Mouse (Mus musculus) cerebellum, adult 2 months (tissue): ENCODE data around the gene Ap1g2. TPM values are rescaled to one million over a fixed set of nuclear protein-coding genes. Genes with fewer than 3 reads are reported as not detected.

Experiments
- DNase-seq, 2 experiments: peaks; one replicate each; pipeline ENCODE4 v3.0.0; 2021
- H3K27ac ChIP-seq: fragments of 200-500 bp; 2 replicates; pipeline ENCODE4 v1.5.1; 2012; ENCODE audit warnings: low read length, control low read depth, inconsistent platforms; ENCODE audit not compliant: insufficient read depth
- H3K27me3 ChIP-seq: fragments of 200-500 bp; 2 replicates; pipeline ENCODE4 v1.6.1; 2012; ENCODE audit warnings: inconsistent platforms, mild to moderate bottlenecking, low read length, moderate library complexity; ENCODE audit not compliant: control insufficient read depth, insufficient read depth
- H3K4me1 ChIP-seq: fragments of 200-500 bp; 2 replicates; pipeline ENCODE4 v1.6.1; 2011; ENCODE audit warnings: low read length; ENCODE audit not compliant: control insufficient read depth, insufficient read depth
- H3K4me3 ChIP-seq: fragments of 200-500 bp; replicated peaks from 2 replicates; pipeline ENCODE3; 2011; ENCODE audit warnings: mild to moderate bottlenecking, low read depth, low read length, control low read depth; ENCODE audit not compliant: insufficient read depth
- CTCF ChIP-seq: fragments of 200-500 bp; IDR thresholded peaks from 2 replicates; pipeline ENCODE4 v1.5.1; 2011; ENCODE audit warnings: low read depth, mild to moderate bottlenecking, control low read depth, low read length, moderate library complexity, borderline replicate concordance; ENCODE audit not compliant: insufficient read depth
- POLR2A ChIP-seq: fragments of 200-500 bp; IDR thresholded peaks from 2 replicates; pipeline ENCODE4 v1.6.1; 2011; ENCODE audit warnings: low read length, control low read depth, borderline replicate concordance; ENCODE audit not compliant: insufficient read depth
- WGBS: fragments of 180-500 bp; shearing (Covaris S2); methylation state at CpG from one replicate; pipeline ENCODE4 v1.1.7; 2018; 5-methylcytosine and 5-hydroxymethylcytosine counted together
- polyA plus RNA-seq: library from polyadenylated mRNA; depleted of rRNA; stranded (reverse); fragments of >200 nt; gene quantifications from 2 replicates; pipeline ENCODE4 v1.2.3, GENCODE M21; 2012

Ap1g2 gene
- polyA plus RNA-seq, 1 experiment, result 19.1 TPM

DNA sequence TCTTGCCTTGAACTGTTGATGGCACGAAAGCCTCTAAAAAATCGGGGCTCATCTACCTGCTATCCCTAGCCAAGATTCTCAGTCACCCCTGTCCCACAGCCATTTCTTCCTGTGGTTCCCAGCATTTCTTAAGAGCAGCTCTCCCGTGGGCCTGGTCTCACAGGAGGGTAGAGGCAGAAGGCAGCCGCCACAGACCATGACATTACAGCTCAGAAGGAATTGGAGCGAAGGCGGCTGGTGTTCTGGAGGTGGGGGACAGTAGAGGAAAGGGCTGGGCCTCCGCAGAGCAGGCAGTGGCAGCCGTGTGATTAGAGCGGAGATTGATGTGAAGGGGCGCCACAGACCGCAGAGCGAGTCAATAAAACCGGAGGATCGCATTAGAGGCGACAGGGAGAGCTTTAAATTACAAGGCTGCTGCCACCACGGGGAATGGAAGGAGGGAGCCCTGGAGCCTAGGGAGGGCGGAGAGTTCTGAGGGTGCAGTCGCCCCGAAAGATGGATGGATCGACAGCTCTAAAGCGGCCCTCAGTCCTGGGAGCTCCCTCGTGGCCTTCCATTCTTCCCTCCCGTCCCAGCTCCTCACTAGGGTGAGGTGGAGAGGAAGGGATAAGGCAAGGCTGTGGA, 27.9 kb downstream of the Ap1g2 start:
- TF ChIP-seq CTCF (no peak), POLR2A (no peak)
- H3K4me3 ChIP-seq, result no peak overlapping the region

DNA sequence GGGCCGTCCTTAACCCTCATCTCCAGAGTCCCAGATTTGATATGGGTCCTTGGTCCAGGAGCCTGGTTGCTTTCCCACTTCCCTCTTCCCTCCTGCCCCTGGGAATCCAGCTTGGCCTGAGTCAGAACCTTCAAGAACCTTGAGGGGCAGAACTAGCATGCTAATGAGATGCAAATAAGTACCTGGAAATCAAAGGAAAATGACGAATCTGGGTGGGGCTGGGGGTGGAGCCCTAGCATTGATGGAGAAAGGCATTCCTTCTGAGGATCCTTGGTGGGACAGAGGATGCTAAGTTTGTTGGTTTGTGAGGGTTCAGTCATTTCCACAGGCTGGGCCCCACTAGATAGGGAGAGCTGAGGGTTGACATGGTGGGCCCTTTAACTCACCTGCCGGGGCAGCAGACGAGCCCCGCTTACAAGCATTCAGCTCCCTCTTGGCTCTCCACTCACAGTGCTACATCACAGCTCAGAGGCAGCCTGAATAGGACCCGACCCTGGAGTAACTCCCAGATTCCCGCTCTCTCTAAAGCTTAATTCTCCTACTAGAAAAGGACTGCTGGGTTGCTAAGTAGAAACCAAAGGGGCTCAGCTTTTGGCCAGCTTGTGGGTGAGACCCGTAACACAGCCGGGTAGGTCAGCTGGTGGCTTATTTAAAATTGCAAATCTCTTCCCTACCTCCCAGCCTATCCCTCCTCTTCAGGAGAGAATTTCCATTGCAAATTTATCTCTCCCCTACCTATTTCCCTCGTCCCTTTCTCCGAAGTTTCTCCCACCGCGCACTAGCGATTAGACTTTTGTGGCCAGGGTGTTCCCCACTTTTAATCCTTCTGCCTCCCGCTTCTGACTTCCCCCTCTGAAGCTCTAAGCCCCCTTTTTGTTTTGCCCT, 28.7 kb downstream of the Ap1g2 start:
- Histone ChIP-seq H3K4me3 (no peak overlapping the region), H3K27me3 (no peaks in the 10 kb centered on the region), H3K27ac (peak overlapping the region; percentile 39), H3K4me1 (peaks cover 42% of the 10 kb centered on the region)
- 46% methylated on average over 15 of the region's 15 CpGs for WGBS
- DNase-seq, result no peak
- TF ChIP-seq CTCF, result no peak
- no peak for TF ChIP-seq POLR2A

More for the DNA sequence above, 27.9 kb downstream of the Ap1g2 start:
- H3K4me1 ChIP-seq, result peaks cover 34% of the 10 kb centered on the region
- no peaks in the 10 kb centered on the region for H3K27me3 ChIP-seq
- 42% methylated on average over 23 of the region's 23 CpGs for WGBS
- DNase-seq, result peak in 1 of 2 experiments; percentile 57
- peak overlapping the region; percentile 39 for H3K27ac ChIP-seq

GRCm38 (mm10) chr14:55076956-55077355, 29.4 kb downstream of the Ap1g2 start:
- no peak for TF ChIP-seq POLR2A
- TF ChIP-seq CTCF, result no peak
- Histone ChIP-seq H3K4me3 (no peak overlapping the region), H3K27ac (no peak overlapping the region), H3K27me3 (no peaks in the 10 kb centered on the region), H3K4me1 (peaks cover 49% of the 10 kb centered on the region)
- 49% methylated on average over 3 of the region's 3 CpGs for WGBS
- no peak for DNase-seq

GRCm38 (mm10) chr14:55076224-55076623, 30.2 kb downstream of the Ap1g2 start:
- Histone ChIP-seq H3K27ac (no peak overlapping the region; the same call in 1 of the 2 replicates), H3K4me1 (peaks cover 55% of the 10 kb centered on the region), H3K27me3 (no peaks in the 10 kb centered on the region), H3K4me3 (no peak overlapping the region)
- peak; percentile 63 to 64 for DNase-seq
- TF ChIP-seq POLR2A, result no peak
- TF ChIP-seq CTCF, result no peak
- WGBS, result 8% methylated on average over 6 of the region's 6 CpGs

DNA sequence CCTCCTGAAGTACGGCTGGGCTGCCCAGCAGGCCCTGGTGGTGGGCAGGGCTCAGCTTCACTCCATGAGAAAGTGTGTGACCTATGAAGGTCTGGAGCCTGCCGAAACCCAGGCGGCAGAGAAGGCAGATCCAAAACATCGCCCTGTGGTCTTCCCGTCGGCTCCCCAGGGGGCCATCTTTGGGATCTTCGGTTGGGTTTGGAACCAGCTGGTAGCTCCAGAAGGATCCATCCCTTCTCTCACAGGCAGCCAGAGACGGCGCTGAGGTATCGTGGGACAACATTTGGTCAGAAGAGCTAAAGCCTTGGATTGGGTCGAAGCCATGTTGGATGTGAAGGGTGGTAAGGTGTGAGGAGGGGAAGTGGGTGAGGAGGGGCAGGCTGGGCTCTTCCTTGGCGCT, 32.0 kb downstream of the Ap1g2 start:
- Histone ChIP-seq H3K27ac (0 out of 2 replicates have a peak overlapping the region, but pooled peaks have one; percentile 17), H3K4me1 (peaks cover 55% of the 10 kb centered on the region), H3K4me3 (no peak overlapping the region), H3K27me3 (no peaks in the 10 kb centered on the region)
- WGBS, result 27% methylated on average over 12 of the region's 12 CpGs
- no peak for TF ChIP-seq CTCF
- TF ChIP-seq POLR2A, result no peak
- DNase-seq, result no peak

DNA sequence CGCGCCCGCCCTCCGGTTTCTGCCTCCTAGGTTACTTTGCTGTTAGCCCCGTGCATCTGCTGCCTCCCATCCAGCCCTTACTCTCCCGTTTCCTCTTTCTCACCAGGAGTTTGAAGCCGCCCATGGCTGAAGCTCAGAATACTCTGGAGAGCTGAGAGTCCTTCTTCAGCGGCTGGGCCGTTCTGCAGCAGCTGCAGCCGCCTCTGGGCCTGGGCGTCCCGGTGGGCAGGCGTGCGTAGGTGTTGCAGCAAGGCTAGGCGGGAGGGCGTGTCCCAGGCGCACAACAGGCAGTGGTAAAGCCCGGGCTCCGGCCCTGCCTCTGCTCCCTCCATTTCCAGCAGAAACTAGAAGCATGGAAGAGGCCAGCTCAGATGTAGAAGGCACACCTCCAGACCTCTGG, 34.6 kb downstream of the Ap1g2 start:
- H3K27me3 ChIP-seq, result no peaks in the 10 kb centered on the region
- H3K4me1 ChIP-seq, result peaks cover 63% of the 10 kb centered on the region
- TF ChIP-seq POLR2A (no peak), CTCF (no peak)
- H3K27ac ChIP-seq, result 0 out of 2 replicates have a peak overlapping the region, but pooled peaks have one; percentile 35
- H3K4me3 ChIP-seq, result no peak overlapping the region
- WGBS, result 39% methylated on average over 19 of the region's 19 CpGs
- no peak for DNase-seq

DNA sequence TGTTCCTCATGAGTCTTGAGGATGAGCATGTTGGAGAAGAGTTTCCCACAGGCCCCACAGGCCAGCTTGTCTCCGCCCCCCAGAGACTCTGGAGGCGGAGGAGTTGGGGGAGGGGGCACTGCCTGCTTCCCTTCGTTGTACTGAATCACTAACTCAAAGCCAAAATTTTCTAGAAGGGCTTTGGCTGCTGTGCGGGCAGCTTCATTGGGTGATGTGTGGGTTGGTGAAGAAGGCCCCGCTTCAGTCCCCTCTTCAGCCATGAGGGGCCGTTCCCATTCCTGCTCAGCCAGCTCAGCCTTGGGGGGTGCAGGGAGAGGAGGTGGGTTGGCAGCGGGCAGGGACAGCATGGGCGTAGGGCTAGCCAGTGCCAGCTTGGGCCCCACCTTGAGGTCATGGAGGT, 40.4 kb downstream of the Ap1g2 start:
- no peak for TF ChIP-seq CTCF
- no peak for TF ChIP-seq POLR2A
- peak; percentile 33 to 44 for DNase-seq
- WGBS, result 37% methylated on average over 8 of the region's 8 CpGs
- H3K4me3 ChIP-seq, result no peak overlapping the region
- peak overlapping the region; percentile 95; the same call in 1 of the 2 replicates for H3K27ac ChIP-seq
- H3K4me1 ChIP-seq, result peaks cover 65% of the 10 kb centered on the region
- H3K27me3 ChIP-seq, result no peaks in the 10 kb centered on the region
